Mouse (Mus musculus): ENCODE results near the gene Fkbpl. TPM values are rescaled to one million over a fixed set of nuclear protein-coding genes. Genes with fewer than 3 reads are reported as not detected.
A peak's percentile ranks its signal among the peaks of the same experiment; 100 is the strongest.

The Fkbpl gene
- polyA plus RNA-seq, 1 experiment from 2014 or later = 4.0 TPM

DNA sequence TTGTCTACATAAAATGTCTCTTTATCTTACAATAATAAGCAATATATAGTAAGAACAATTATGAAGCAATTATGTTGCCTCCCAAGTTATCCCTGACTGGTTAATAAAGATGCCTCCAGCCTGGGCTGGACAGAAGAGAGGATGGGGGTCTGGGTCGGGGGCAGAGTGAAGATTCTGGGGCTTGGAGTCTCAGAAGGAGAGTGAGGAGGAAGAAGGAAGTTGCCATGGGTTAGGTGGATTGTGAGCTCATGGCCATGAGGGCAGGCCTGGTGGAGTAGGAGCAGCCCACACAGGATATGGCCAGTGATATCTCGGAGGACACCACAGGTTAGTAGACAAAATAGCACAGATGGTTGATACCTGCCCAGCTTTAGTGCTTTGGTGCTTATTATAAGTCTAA, 13.6 kb downstream of the Fkbpl start:
- Histone ChIP-seq H3K27me3 (peaks cover 41% of the 10 kb centered on the region), H3K36me3 (replicated peaks) (peaks cover 6% of the 10 kb centered on the region; the same call in 1 of the 2 replicates), H3K4me1 (replicated peaks) (peaks cover 2% of the 10 kb centered on the region; the same call in 1 of the 2 replicates), H3K9me3 (replicated peaks) (no peaks in the 10 kb centered on the region), H3K4me3 (replicated peaks) (no peak overlapping the region), H3K4me2 (no peak overlapping the region), H3K27ac (replicated peaks) (no peak overlapping the region), H3K9ac (no peak overlapping the region)
- 25% methylated on average over 2 of the region's 2 CpGs for WGBS (ENCODE audit: insufficient replicate concordance)
- no peak for ATAC-seq (ENCODE audit: insufficient read depth)

GRCm38 (mm10) chr17:34658591-34658990, 14.0 kb downstream of the Fkbpl start:
- Histone ChIP-seq H3K9me3 (replicated peaks) (no peaks in the 10 kb centered on the region), H3K36me3 (replicated peaks) (peaks cover 2% of the 10 kb centered on the region; the same call in 1 of the 2 replicates), H3K4me3 (replicated peaks) (no peak overlapping the region), H3K27ac (replicated peaks) (no peak overlapping the region), H3K4me2 (no peak overlapping the region), H3K4me1 (replicated peaks) (peaks cover 2% of the 10 kb centered on the region; the same call in 1 of the 2 replicates), H3K27me3 (peaks cover 46% of the 10 kb centered on the region), H3K9ac (no peak overlapping the region)
- no peak for ATAC-seq (ENCODE audit: insufficient read depth)
- 54% methylated on average over 3 of the region's 3 CpGs for WGBS (ENCODE audit: insufficient replicate concordance)

DNA sequence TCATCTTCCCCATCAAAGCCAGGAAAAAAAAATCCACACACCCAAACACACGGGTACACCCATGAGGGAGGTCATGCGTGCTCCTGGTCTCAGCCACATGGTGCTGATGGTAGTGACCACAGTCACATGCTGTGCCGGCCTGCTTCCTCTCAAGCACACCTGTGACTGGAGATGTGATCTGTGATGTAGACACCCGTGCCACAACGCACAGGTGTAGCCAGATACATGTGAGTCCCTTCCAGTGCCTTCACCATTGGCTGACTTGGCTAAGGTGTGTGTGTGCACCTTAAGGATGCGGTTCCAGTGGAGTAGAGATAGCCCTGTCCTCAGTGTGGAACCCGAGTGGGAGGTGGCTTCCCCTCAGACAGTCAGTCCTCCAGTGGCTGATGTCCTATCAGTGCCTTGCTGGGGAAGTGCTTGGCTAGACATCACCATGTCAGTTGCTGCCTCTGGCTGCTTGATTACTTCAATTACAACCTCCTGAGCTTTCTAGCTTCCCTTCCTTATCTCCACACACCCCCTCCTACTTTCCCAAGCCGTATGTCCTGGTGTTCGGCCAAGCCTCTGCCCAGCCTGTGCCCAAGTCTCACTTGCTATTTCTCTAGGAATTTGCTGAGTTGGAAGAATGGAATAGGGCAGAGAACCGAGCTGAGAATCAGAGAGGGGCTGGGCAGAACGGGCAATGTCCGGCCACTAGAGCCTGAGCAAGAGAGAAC, 14.8 kb downstream of the Fkbpl start:
- no peaks in the 10 kb centered on the region for H3K36me3 ChIP-seq (replicated peaks)
- no peak for ATAC-seq (ENCODE audit: insufficient read depth)
- H3K9me3 ChIP-seq (replicated peaks) = no peaks in the 10 kb centered on the region
- peaks cover 48% of the 10 kb centered on the region for H3K27me3 ChIP-seq
- peaks cover 2% of the 10 kb centered on the region; the same call in 1 of the 2 replicates for H3K4me1 ChIP-seq (replicated peaks)
- no peak overlapping the region for H3K9ac ChIP-seq
- no peak overlapping the region for H3K4me3 ChIP-seq (replicated peaks)
- 32% methylated on average over 12 of the region's 12 CpGs for WGBS (ENCODE audit: insufficient replicate concordance)
- no peak overlapping the region for H3K4me2 ChIP-seq
- no peak overlapping the region for H3K27ac ChIP-seq (replicated peaks)

DNA sequence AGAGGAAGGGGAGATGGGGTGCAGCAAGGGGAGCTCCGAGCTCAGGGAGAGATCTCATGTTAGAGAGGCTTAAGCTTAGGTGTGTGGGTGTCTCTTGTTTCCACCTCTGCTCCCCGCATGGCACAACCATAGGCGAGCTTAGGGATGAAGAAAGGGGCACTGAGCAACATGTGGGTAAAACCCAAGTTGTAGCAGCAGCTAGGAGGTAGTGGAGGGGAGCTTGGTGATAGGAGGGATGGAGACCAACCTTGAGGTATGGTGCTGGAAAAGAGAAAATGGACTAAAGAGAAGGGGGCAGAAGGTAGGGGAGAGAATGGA, 15.3 kb downstream of the Fkbpl start:
- no peak for ATAC-seq (ENCODE audit: insufficient read depth)
- Histone ChIP-seq H3K27me3 (peaks cover 48% of the 10 kb centered on the region), H3K4me1 (replicated peaks) (peaks cover 2% of the 10 kb centered on the region; the same call in 1 of the 2 replicates), H3K4me2 (no peak overlapping the region), H3K36me3 (replicated peaks) (no peaks in the 10 kb centered on the region), H3K9ac (no peak overlapping the region), H3K4me3 (replicated peaks) (no peak overlapping the region), H3K27ac (replicated peaks) (no peak overlapping the region), H3K9me3 (replicated peaks) (no peaks in the 10 kb centered on the region)
- 46% methylated on average over 3 of the region's 3 CpGs for WGBS (ENCODE audit: insufficient replicate concordance)

GRCm38 (mm10) chr17:34660259-34660820, 15.8 kb downstream of the Fkbpl start:
- 32% methylated on average over 11 of the region's 11 CpGs for WGBS (ENCODE audit: insufficient replicate concordance)
- no peak overlapping the region for H3K9ac ChIP-seq
- H3K4me3 ChIP-seq (replicated peaks) = no peak overlapping the region
- no peak overlapping the region for H3K27ac ChIP-seq (replicated peaks)
- H3K9me3 ChIP-seq (replicated peaks) = no peaks in the 10 kb centered on the region
- peaks cover 2% of the 10 kb centered on the region; the same call in 1 of the 2 replicates for H3K4me1 ChIP-seq (replicated peaks)
- ATAC-seq (ENCODE audit: insufficient read depth) = no peak
- peaks cover 51% of the 10 kb centered on the region for H3K27me3 ChIP-seq
- H3K4me2 ChIP-seq = no peak overlapping the region
- no peaks in the 10 kb centered on the region for H3K36me3 ChIP-seq (replicated peaks)

- Histone ChIP-seq H3K9ac (no peak overlapping the region), H3K9me3 (replicated peaks) (no peaks in the 10 kb centered on the region), H3K36me3 (replicated peaks) (no peaks in the 10 kb centered on the region), H3K27ac (replicated peaks) (no peak overlapping the region), H3K4me1 (replicated peaks) (peaks cover 2% of the 10 kb centered on the region; the same call in 1 of the 2 replicates), H3K4me3 (replicated peaks) (no peak overlapping the region), H3K4me2 (peak overlapping the region; percentile 5; the same call in 1 of the 2 replicates), H3K27me3 (peaks cover 54% of the 10 kb centered on the region)
- WGBS (ENCODE audit: insufficient replicate concordance) = 5% methylated on average over 19 of the region's 19 CpGs
- ATAC-seq (ENCODE audit: insufficient read depth) = no peak
These were observed 16.6 kb downstream of the Fkbpl start for GRCm38 (mm10) chr17:34661121-34661591.

- H3K4me2 ChIP-seq = no peak overlapping the region
- no peaks in the 10 kb centered on the region for H3K36me3 ChIP-seq (replicated peaks)
- 53% methylated on average over 1 of the region's 1 CpGs for whole genome bisulfite sequencing (ENCODE audit: insufficient replicate concordance)
- H3K9ac ChIP-seq = no peak overlapping the region
- no peaks in the 10 kb centered on the region for H3K9me3 ChIP-seq (replicated peaks)
- H3K27me3 ChIP-seq = peaks cover 58% of the 10 kb centered on the region
- no peak overlapping the region for H3K4me3 ChIP-seq (replicated peaks)
- H3K4me1 ChIP-seq (replicated peaks) = peaks cover 2% of the 10 kb centered on the region; the same call in 1 of the 2 replicates
- no peak for ATAC-seq (ENCODE audit: insufficient read depth)
- H3K27ac ChIP-seq (replicated peaks) = no peak overlapping the region
These were observed 17.9 kb downstream of the Fkbpl start for GRCm38 (mm10) chr17:34662468-34662867.

- Histone ChIP-seq H3K4me2 (no peak overlapping the region), H3K4me1 (replicated peaks) (peaks cover 2% of the 10 kb centered on the region; the same call in 1 of the 2 replicates), H3K9ac (no peak overlapping the region), H3K27ac (replicated peaks) (no peak overlapping the region), H3K9me3 (replicated peaks) (no peaks in the 10 kb centered on the region), H3K27me3 (peaks cover 58% of the 10 kb centered on the region), H3K4me3 (replicated peaks) (no peak overlapping the region), H3K36me3 (replicated peaks) (no peaks in the 10 kb centered on the region)
- no peak for ATAC-seq (ENCODE audit: insufficient read depth)
- WGBS (ENCODE audit: insufficient replicate concordance) = 63% methylated on average over 8 of the region's 8 CpGs
These were observed 18.4 kb downstream of the Fkbpl start for GRCm38 (mm10) chr17:34662978-34663377.

GRCm38 (mm10) chr17:34663558-34663957, 19.0 kb downstream of the Fkbpl start:
- H3K9ac ChIP-seq = no peak overlapping the region
- no peak for ATAC-seq (ENCODE audit: insufficient read depth)
- H3K4me3 ChIP-seq (replicated peaks) = no peak overlapping the region
- H3K4me2 ChIP-seq = no peak overlapping the region
- H3K9me3 ChIP-seq (replicated peaks) = no peaks in the 10 kb centered on the region
- no peaks in the 10 kb centered on the region for H3K36me3 ChIP-seq (replicated peaks)
- WGBS (ENCODE audit: insufficient replicate concordance) = 17% methylated on average over 1 of the region's 1 CpGs
- H3K27me3 ChIP-seq = peaks cover 54% of the 10 kb centered on the region
- H3K4me1 ChIP-seq (replicated peaks) = peaks cover 2% of the 10 kb centered on the region; the same call in 1 of the 2 replicates
- no peak overlapping the region for H3K27ac ChIP-seq (replicated peaks)

GRCm38 (mm10) chr17:34664472-34664871, 19.9 kb downstream of the Fkbpl start:
- H3K27me3 ChIP-seq = peaks cover 44% of the 10 kb centered on the region
- ATAC-seq (ENCODE audit: insufficient read depth) = no peak
- no peaks in the 10 kb centered on the region for H3K36me3 ChIP-seq (replicated peaks)
- H3K9me3 ChIP-seq (replicated peaks) = no peaks in the 10 kb centered on the region
- no peak overlapping the region for H3K4me3 ChIP-seq (replicated peaks)
- no peak overlapping the region for H3K27ac ChIP-seq (replicated peaks)
- peaks cover 2% of the 10 kb centered on the region; the same call in 1 of the 2 replicates for H3K4me1 ChIP-seq (replicated peaks)
- WGBS (ENCODE audit: insufficient replicate concordance) = 61% methylated on average over 7 of the region's 7 CpGs
- no peak overlapping the region for H3K4me2 ChIP-seq
- no peak overlapping the region for H3K9ac ChIP-seq

- WGBS (ENCODE audit: insufficient replicate concordance) = 55% methylated on average over 7 of the region's 7 CpGs
- no peaks in the 10 kb centered on the region for H3K9me3 ChIP-seq (replicated peaks)
- peaks cover 61% of the 10 kb centered on the region for H3K27me3 ChIP-seq
- no peak for ATAC-seq (ENCODE audit: insufficient read depth)
- H3K4me2 ChIP-seq = peak within 1 kb of the TSS; percentile 25; the same call in 1 of the 2 replicates
- H3K36me3 ChIP-seq (replicated peaks) = no peaks in the 10 kb centered on the region
- no peak within 1 kb of the TSS for H3K9ac ChIP-seq
- H3K27ac ChIP-seq (replicated peaks) = no peak within 1 kb of the TSS
- no peak within 1 kb of the TSS for H3K4me3 ChIP-seq (replicated peaks)
- peaks cover 5% of the 10 kb centered on the region; the same call in 1 of the 2 replicates for H3K4me1 ChIP-seq (replicated peaks)
These were observed 25.7 kb downstream of the Fkbpl start, which contains the start of gene Tnxb for GRCm38 (mm10) chr17:34670235-34670634. Gene Tnxb (plus strand): TSS chr17:34670535.
